Mouse (Mus musculus): ENCODE measurements around the gene Tmsb15b2.
"Not testable (repeated sequence)": the region's sequence is repeated elsewhere in the genome, so short reads cannot be mapped to it uniquely, and the experiment has no call there.

Tmsb15b2 gene

GRCm38 (mm10) chrX:136975397-136975796, at the start of gene Tmsb15b2:
Gene Tmsb15b2 (minus strand): TSS chrX:136975497.
- not testable (repeated sequence) for DNase-seq (ENCODE audit: low read depth, low spot score)

- DNase-seq (ENCODE audit: low read depth, low spot score): peak; percentile 77
Observed at GRCm38 (mm10) chrX:137019310-137019709, 44.0 kb upstream of the Tmsb15b2 start.

GRCm38 (mm10) chrX:137017668-137018067, 42.4 kb upstream of the Tmsb15b2 start:
- DNase-seq (ENCODE audit: low read depth, low spot score): no peak

GRCm38 (mm10) chrX:137015099-137015709, 39.9 kb upstream of the Tmsb15b2 start:
- DNase-seq (ENCODE audit: low read depth, low spot score): peak; percentile 61

- DNase-seq (ENCODE audit: low read depth, low spot score): no peak
Observed at GRCm38 (mm10) chrX:136996256-136996655, 21.0 kb upstream of the Tmsb15b2 start.

GRCm38 (mm10) chrX:136993641-136994040, 18.3 kb upstream of the Tmsb15b2 start:
- peak; percentile 3 for DNase-seq (ENCODE audit: low read depth, low spot score)

GRCm38 (mm10) chrX:136992978-136993547, 17.8 kb upstream of the Tmsb15b2 start, which contains the start of gene Zcchc18:
Gene Zcchc18 (plus strand): TSS chrX:136993155.
- DNase-seq (ENCODE audit: low read depth, low spot score): peak; percentile 85

- DNase-seq (ENCODE audit: low read depth, low spot score): no peak
Observed at GRCm38 (mm10) chrX:136992191-136992965, 17.1 kb upstream of the Tmsb15b2 start.

GRCm38 (mm10) chrX:136991274-136991673, 16.0 kb upstream of the Tmsb15b2 start:
- DNase-seq (ENCODE audit: low read depth, low spot score): no peak

GRCm38 (mm10) chrX:136986039-136986438, 10.7 kb upstream of the Tmsb15b2 start:
- no peak for DNase-seq (ENCODE audit: low read depth, low spot score)

- DNase-seq (ENCODE audit: low read depth, low spot score): peak; percentile 38
Observed at GRCm38 (mm10) chrX:136978616-136979015, 3.3 kb upstream of the Tmsb15b2 start.

GRCm38 (mm10) chrX:136976424-136977084, 1.3 kb upstream of the Tmsb15b2 start, which contains the start of the genes Tmsb15l and Tmsb15b1:
Gene Tmsb15l (minus strand): TSS chrX:136976869.
Gene Tmsb15b1 (minus strand): TSS chrX:136976874.
- peak; percentile 91 for DNase-seq (ENCODE audit: low read depth, low spot score)

GRCm38 (mm10) chrX:136959688-136960087, 15.6 kb downstream of the Tmsb15b2 start:
- peak; percentile 27 for DNase-seq (ENCODE audit: low read depth, low spot score)

GRCm38 (mm10) chrX:136958300-136958699, 17.0 kb downstream of the Tmsb15b2 start:
- DNase-seq (ENCODE audit: low read depth, low spot score): not testable (repeated sequence)

- DNase-seq (ENCODE audit: low read depth, low spot score): peak; percentile 85
Observed at GRCm38 (mm10) chrX:136957583-136958279, 17.6 kb downstream of the Tmsb15b2 start.

- DNase-seq (ENCODE audit: low read depth, low spot score): no peak
Observed at GRCm38 (mm10) chrX:136937985-136938384, 37.3 kb downstream of the Tmsb15b2 start.

- peak; percentile 54 for DNase-seq (ENCODE audit: low read depth, low spot score)
Observed at GRCm38 (mm10) chrX:136927031-136927430, 48.3 kb downstream of the Tmsb15b2 start, which contains the start of gene H2bfm. Gene H2bfm (plus strand): TSS chrX:136927325.

GRCm38 (mm10) chrX:136925863-136926262, 49.4 kb downstream of the Tmsb15b2 start:
- DNase-seq (ENCODE audit: low read depth, low spot score): peak; percentile 49
